Mouse (Mus musculus) MEL (cell line): Measurements from ENCODE around the gene Sds. TPM values are rescaled to one million over a fixed set of nuclear protein-coding genes. Genes with fewer than 3 reads are reported as not detected.

Experiments
- DNase-seq: peaks from one replicate; pipeline ENCODE4 v3.0.0; 2011; ENCODE audit warnings: low read depth, low spot score
- H3K27ac ChIP-seq: 2 replicates; pipeline ENCODE4 v1.5.1; 2012; ENCODE audit warnings: low read depth, mild to moderate bottlenecking, control low read depth, low read length, moderate library complexity; ENCODE audit not compliant: control insufficient read depth
- H3K27me3 ChIP-seq, 2 experiments: fragments of 150-350 bp in 1 of 2; sonication (generic) in 1 of 2; 2 replicates each; pipeline ENCODE4 v1.6.1; 2012; ENCODE audit warnings: low read length in 2 of 2, mild to moderate bottlenecking in 2 of 2, improper control_type of control experiment in 1 of 2, moderate library complexity in 1 of 2; ENCODE audit not compliant: insufficient read depth in 2 of 2, control insufficient read depth in 1 of 2
- H3K36me3 ChIP-seq, 2 experiments: 2 replicates each; pipeline ENCODE4 v1.6.1; 2012 to 2014; ENCODE audit warnings: low read length in 2 of 2, improper control_type of control experiment in 1 of 2, inconsistent platforms in 1 of 2, mild to moderate bottlenecking in 1 of 2; ENCODE audit not compliant: insufficient read depth in 2 of 2, control insufficient read depth in 1 of 2
- H3K4me1 ChIP-seq, 2 experiments: fragments of 150-350 bp in 1 of 2; sonication (generic) in 1 of 2; 2 replicates each; pipeline ENCODE4 v1.6.1; 2012; ENCODE audit warnings: low read length in 2 of 2, improper control_type of control experiment in 1 of 2, mild to moderate bottlenecking in 1 of 2; ENCODE audit not compliant: insufficient read depth in 2 of 2, control insufficient read depth in 1 of 2
- H3K4me3 ChIP-seq, 2 experiments: fragments of 150-350 bp in 1 of 2; sonication (generic) in 1 of 2; 2 replicates each; pipeline ENCODE4 v1.5.1; 2012; ENCODE audit warnings: low read depth in 2 of 2, low read length in 2 of 2, mild to moderate bottlenecking in 2 of 2, moderate library complexity in 2 of 2, control low read depth in 1 of 2, improper control_type of control experiment in 1 of 2; ENCODE audit not compliant: control insufficient read depth in 1 of 2, insufficient read depth in 1 of 2
- H3K79me2 ChIP-seq: 2 replicates; pipeline ENCODE4 v1.6.1; 2012; ENCODE audit warnings: mild to moderate bottlenecking, low read length, moderate library complexity; ENCODE audit not compliant: control insufficient read depth, poor library complexity, insufficient read depth
- H3K9ac ChIP-seq: 2 replicates; pipeline ENCODE4 v1.6.1; 2012; ENCODE audit warnings: low read depth, mild to moderate bottlenecking, control low read depth, low read length, moderate library complexity; ENCODE audit not compliant: control insufficient read depth, poor library complexity, severe bottlenecking
- H3K9me3 ChIP-seq: fragments of 150-350 bp; sonication (generic); replicated peaks from 2 replicates; pipeline ENCODE4 v1.6.1; 2012; ENCODE audit warnings: mild to moderate bottlenecking, low read length, improper control_type of control experiment, moderate library complexity; ENCODE audit not compliant: insufficient read depth
- CHD1 ChIP-seq: IDR thresholded peaks from 2 replicates; pipeline ENCODE4 v1.6.1; 2012; ENCODE audit warnings: low read depth, mild to moderate bottlenecking, inconsistent platforms, low read length, improper control_type of control experiment
- CHD2 ChIP-seq: IDR thresholded peaks from 2 replicates; pipeline ENCODE4 v1.6.1; 2011; ENCODE audit warnings: low read length, improper control_type of control experiment
- E2F4 ChIP-seq: IDR thresholded peaks from 2 replicates; pipeline ENCODE4 v1.6.1; 2011; ENCODE audit warnings: low read depth, low read length, improper control_type of control experiment, borderline replicate concordance
- EP300 ChIP-seq, 2 experiments: IDR thresholded peaks; 2 replicates each; pipeline ENCODE4 v1.6.1; 2011; ENCODE audit warnings: improper control_type of control experiment in 2 of 2, low read length in 2 of 2, low read depth in 1 of 2, mild to moderate bottlenecking in 1 of 2
- ETS1 ChIP-seq: IDR thresholded peaks from 2 replicates; pipeline ENCODE4 v1.6.1; 2012; ENCODE audit warnings: low read depth, mild to moderate bottlenecking, inconsistent platforms, low read length, improper control_type of control experiment, moderate library complexity
- GABPA ChIP-seq: IDR thresholded peaks from 2 replicates; pipeline ENCODE4 v1.6.1; 2012; ENCODE audit warnings: low read depth, mild to moderate bottlenecking, inconsistent platforms, low read length, improper control_type of control experiment, moderate library complexity
- GATA1 ChIP-seq: IDR thresholded peaks from 2 replicates; pipeline ENCODE4 v1.6.1; 2011; ENCODE audit warnings: low read depth, low read length, improper control_type of control experiment
- KAT2A ChIP-seq: conservative IDR thresholded peaks from 2 replicates; pipeline ENCODE4 v1.6.1; 2012; ENCODE audit warnings: low read depth, low read length, improper control_type of control experiment, inconsistent platforms
- MAX ChIP-seq: IDR thresholded peaks from 2 replicates; pipeline ENCODE4 v1.6.1; 2011; ENCODE audit warnings: low read length, improper control_type of control experiment
- MAZ ChIP-seq: IDR thresholded peaks from 2 replicates; pipeline ENCODE4 v1.6.1; 2012; ENCODE audit warnings: low read depth, mild to moderate bottlenecking, inconsistent platforms, low read length, improper control_type of control experiment
- MXI1 ChIP-seq: IDR thresholded peaks from 2 replicates; pipeline ENCODE4 v1.6.1; 2011; ENCODE audit warnings: mild to moderate bottlenecking, low read depth, low read length, improper control_type of control experiment
- MYB ChIP-seq: IDR thresholded peaks from 2 replicates; pipeline ENCODE4 v1.6.1; 2011; ENCODE audit warnings: mild to moderate bottlenecking, low read depth, low read length, improper control_type of control experiment
- MYC ChIP-seq: IDR thresholded peaks from 2 replicates; pipeline ENCODE4 v1.6.1; 2011; ENCODE audit warnings: low read depth, mild to moderate bottlenecking, low read length, improper control_type of control experiment, moderate library complexity
- NELFE ChIP-seq: IDR thresholded peaks from 2 replicates; pipeline ENCODE4 v1.6.1; 2011; ENCODE audit warnings: low read depth, low read length, improper control_type of control experiment
- NRF1 ChIP-seq: IDR thresholded peaks from 2 replicates; pipeline ENCODE4 v1.6.1; 2014; ENCODE audit warnings: low read depth, mild to moderate bottlenecking, inconsistent platforms, low read length, improper control_type of control experiment, moderate library complexity; ENCODE audit not compliant: poor library complexity, insufficient read depth, severe bottlenecking
- POLR2AphosphoS2 ChIP-seq: IDR thresholded peaks from 2 replicates; pipeline ENCODE4 v1.6.1; 2011; ENCODE audit warnings: low read length, improper control_type of control experiment
- POLR2AphosphoS5 ChIP-seq: IDR thresholded peaks from 2 replicates; pipeline ENCODE4 v1.6.1; 2012; ENCODE audit warnings: low read depth, borderline replicate concordance, mild to moderate bottlenecking, inconsistent platforms, low read length, moderate library complexity, mixed read lengths
- RAD21 ChIP-seq: IDR thresholded peaks from 2 replicates; pipeline ENCODE4 v1.6.1; 2011; ENCODE audit warnings: mild to moderate bottlenecking, low read depth, low read length, improper control_type of control experiment
- RCOR1 ChIP-seq: IDR thresholded peaks from 2 replicates; pipeline ENCODE4 v1.6.1; 2012; ENCODE audit warnings: low read depth, mild to moderate bottlenecking, inconsistent platforms, low read length, improper control_type of control experiment
- SIN3A ChIP-seq: IDR thresholded peaks from 2 replicates; pipeline ENCODE4 v1.6.1; 2012; ENCODE audit warnings: low read length, improper control_type of control experiment, inconsistent platforms
- TAL1 ChIP-seq: IDR thresholded peaks from 2 replicates; pipeline ENCODE4 v1.6.1; 2012; ENCODE audit warnings: mild to moderate bottlenecking, inconsistent platforms, low read length, moderate library complexity, mixed read lengths
- TBP ChIP-seq: IDR thresholded peaks from 2 replicates; pipeline ENCODE4 v1.8.0; 2011; ENCODE audit warnings: low read depth, low read length, improper control_type of control experiment
- TCF12 ChIP-seq: IDR thresholded peaks from 2 replicates; pipeline ENCODE4 v1.6.1; 2014; ENCODE audit warnings: low read depth, mild to moderate bottlenecking, inconsistent platforms, low read length, improper control_type of control experiment, moderate library complexity
- USF1 ChIP-seq: IDR thresholded peaks from 2 replicates; pipeline ENCODE4 v1.6.1; 2014; ENCODE audit warnings: low read depth, mild to moderate bottlenecking, inconsistent platforms, low read length, improper control_type of control experiment, moderate library complexity
- USF2 ChIP-seq, 2 experiments: IDR thresholded peaks; 2 replicates each; pipeline ENCODE4 v1.6.1; 2011 to 2012; ENCODE audit warnings: improper control_type of control experiment in 2 of 2, low read length in 2 of 2, borderline replicate concordance in 1 of 2, inconsistent platforms in 1 of 2, low read depth in 1 of 2, mild to moderate bottlenecking in 1 of 2; ENCODE audit not compliant: insufficient read depth in 1 of 2
- ZC3H11A ChIP-seq: IDR thresholded peaks from 2 replicates; pipeline ENCODE4 v1.6.1; 2012; ENCODE audit warnings: low read depth, mild to moderate bottlenecking, inconsistent platforms, low read length, improper control_type of control experiment
- ZKSCAN1 ChIP-seq: IDR thresholded peaks from 2 replicates; pipeline ENCODE4 v1.6.1; 2012; ENCODE audit warnings: low read depth, mild to moderate bottlenecking, inconsistent platforms, low read length, improper control_type of control experiment, moderate library complexity
- ZMIZ1 ChIP-seq: IDR thresholded peaks from 2 replicates; pipeline ENCODE4 v1.6.1; 2012; ENCODE audit warnings: low read depth, mild to moderate bottlenecking, inconsistent platforms, low read length, improper control_type of control experiment, moderate library complexity
- ZNF384 ChIP-seq: IDR thresholded peaks from 2 replicates; pipeline ENCODE4 v1.6.1; 2012; ENCODE audit warnings: low read depth, mild to moderate bottlenecking, inconsistent platforms, low read length, improper control_type of control experiment
- polyA plus RNA-seq, 2 experiments: library from polyadenylated mRNA; stranded (reverse) in 1 of 2; unstranded in 1 of 2; fragments of >175 nt in 1 of 2; fragments of >200 nt in 1 of 2; gene quantifications; 2 replicates each; pipeline versions ENCODE4 v1.2.1 to v1.2.4; 2012; ENCODE audit warnings: low replicate concordance in 2 of 2, low read depth in 1 of 2; ENCODE audit not compliant: insufficient read length in 2 of 2, insufficient read depth in 1 of 2, missing spikeins in 1 of 2
- total RNA-seq: library from RNA; depleted of rRNA; stranded (reverse); fragments of 300-350 nt; gene quantifications from 2 replicates; pipeline ENCODE4 v1.2.3, GENCODE M21; 2012

The Sds gene
- total and polyA plus RNA-seq, 3 experiments = 0.17 TPM; not detected in 2

GRCm38 (mm10) chr5:120447305-120447704, 29.0 kb upstream of the Sds start (continued):
- TF ChIP-seq POLR2AphosphoS5 (no peak), ZMIZ1 (no peak)

DNA sequence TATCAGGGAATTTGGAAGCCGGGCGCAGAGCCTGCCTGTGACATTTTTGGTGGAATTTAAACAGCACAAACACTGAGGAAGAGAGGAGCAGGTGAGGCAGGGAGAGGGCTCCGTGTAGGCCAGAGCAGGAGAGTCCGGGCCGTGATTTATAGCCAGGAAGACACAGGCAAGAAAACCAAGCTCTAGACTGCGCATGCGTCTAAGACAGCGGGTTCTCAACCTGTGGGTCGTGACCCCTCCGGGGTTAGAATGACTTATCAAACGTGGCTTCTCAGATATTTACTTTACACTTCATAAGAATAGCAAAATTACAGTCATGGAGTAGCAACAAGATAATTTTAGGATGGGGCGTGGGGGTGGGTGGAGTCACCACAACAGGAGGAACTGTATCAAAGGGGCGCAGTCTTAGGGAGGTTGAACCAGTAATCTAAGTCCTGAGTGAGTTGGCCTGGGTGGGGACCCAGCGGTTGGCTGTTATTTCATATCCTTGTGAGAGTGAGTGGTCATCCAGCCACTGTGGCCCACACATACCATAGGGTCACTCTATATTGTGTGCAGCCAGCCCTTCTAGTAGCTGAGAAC, 21.5 kb upstream of the Sds start:
- TF ChIP-seq GATA1 (no peak), NRF1 (0 out of 2 replicates have a peak, but pooled peaks have one; percentile 36)
- H3K9ac ChIP-seq = no peak overlapping the region
- peaks cover 0 to 5% of the 10 kb centered on the region in 2 experiments; a peak in 2 of 4 replicates for H3K36me3 ChIP-seq
- H3K9me3 ChIP-seq = no peaks in the 10 kb centered on the region
- no peaks in the 10 kb centered on the region for H3K27me3 ChIP-seq
- peak; percentile 65 for DNase-seq
- no peaks in the 10 kb centered on the region for H3K79me2 ChIP-seq
- H3K4me3 ChIP-seq = peak overlapping the region; percentile 2 to 45; a peak in 1 of 4 replicates
- H3K4me1 ChIP-seq = peaks cover 8 to 19% of the 10 kb centered on the region in 2 experiments
- no peak overlapping the region for H3K27ac ChIP-seq

GRCm38 (mm10) chr5:120456253-120456652, 20.1 kb upstream of the Sds start:
- Histone ChIP-seq H3K36me3 (peaks cover 0 to 5% of the 10 kb centered on the region in 2 experiments; a peak in 2 of 4 replicates), H3K27ac (no peak overlapping the region), H3K79me2 (no peaks in the 10 kb centered on the region), H3K4me3 (no peak overlapping the region), H3K9me3 (no peaks in the 10 kb centered on the region), H3K27me3 (no peaks in the 10 kb centered on the region), H3K4me1 (peaks cover 8 to 19% of the 10 kb centered on the region in 2 experiments), H3K9ac (no peak overlapping the region)
- TF ChIP-seq USF2 (IDR thresholded peaks at IDR 0.05; ENCODE audit: borderline replicate concordance in 1 of 2, insufficient read depth in 1 of 2, low read depth in 1 of 2, low read length in 2 of 2) = no peak
- TF ChIP-seq EP300 (IDR thresholded peaks at IDR 0.05; ENCODE audit: low read depth in 1 of 2, low read length in 2 of 2) = peak in 1 of 2 experiments; percentile 51; a peak in 1 of 4 replicates
- peak; percentile 34; the same call in 1 of the 2 replicates for TF ChIP-seq GATA1
- no peak for TF ChIP-seq MYC
- no peak for TF ChIP-seq CHD2
- TF ChIP-seq E2F4 = no peak
- no peak for TF ChIP-seq POLR2AphosphoS2
- TF ChIP-seq TBP = no peak
- 0 out of 2 replicates have a peak, but pooled peaks have one; percentile 28 for TF ChIP-seq MAZ
- no peak for TF ChIP-seq MAX
- TF ChIP-seq TCF12 = peak; percentile 81
- no peak for TF ChIP-seq USF1
- TF ChIP-seq ETS1 = peak; percentile 89
- no peak for TF ChIP-seq RCOR1
- TF ChIP-seq POLR2AphosphoS5 = no peak
- TF ChIP-seq NELFE = no peak
- TF ChIP-seq MXI1 = no peak
- TF ChIP-seq SIN3A = no peak
- no peak for TF ChIP-seq ZKSCAN1
- no peak for TF ChIP-seq KAT2A
- no peak for TF ChIP-seq MYB
- TF ChIP-seq CHD1 = no peak
- TF ChIP-seq ZC3H11A = no peak
- no peak for TF ChIP-seq ZNF384
- TF ChIP-seq GABPA = no peak
- TF ChIP-seq RAD21 = no peak
- peak; percentile 44 for TF ChIP-seq TAL1
- DNase-seq = no peak
